Mouse (Mus musculus) CH12.LX (cell line): ENCODE measurements around the gene Ngp. TPM values are rescaled to one million over a fixed set of nuclear protein-coding genes. Genes with fewer than 3 reads are reported as not detected.

Experiments used
- DNase-seq: peaks from one replicate; pipeline ENCODE4 v3.0.0-alpha.2; 2013; ENCODE audit errors: extremely low read depth
- H3K27ac ChIP-seq: 2 replicates; pipeline ENCODE4 v1.5.1; 2012; ENCODE audit warnings: low read depth, mild to moderate bottlenecking, control low read depth, moderate library complexity; ENCODE audit not compliant: insufficient read depth
- H3K27me3 ChIP-seq: replicated peaks from 2 replicates; pipeline ENCODE3; 2012; ENCODE audit warnings: inconsistent platforms
- H3K36me3 ChIP-seq, 2 experiments: replicated peaks in 1 of 2; 2 replicates each; pipeline versions ENCODE3 to v1.6.1; 2012; ENCODE audit warnings: inconsistent platforms in 1 of 2, low read length in 1 of 2, mild to moderate bottlenecking in 1 of 2, mixed read lengths in 1 of 2, moderate library complexity in 1 of 2; ENCODE audit not compliant: control insufficient read depth in 1 of 2, insufficient read depth in 1 of 2
- H3K4me1 ChIP-seq, 2 experiments: 2 replicates each; pipeline ENCODE4 v1.6.1; 2012; ENCODE audit warnings: inconsistent platforms in 1 of 2, moderate library complexity in 1 of 2; ENCODE audit not compliant: insufficient read depth in 2 of 2, control insufficient read depth in 1 of 2
- H3K4me2 ChIP-seq: 2 replicates; pipeline ENCODE4 v1.6.1; 2012; ENCODE audit warnings: low read depth, mild to moderate bottlenecking, control low read depth; ENCODE audit not compliant: poor library complexity, insufficient read depth, severe bottlenecking
- H3K4me3 ChIP-seq, 3 experiments: fragments of 150-350 bp in 1 of 3; sonication (generic) in 1 of 3; replicated peaks in 1 of 3; 2 replicates each; pipeline versions ENCODE3 to v1.5.1; 2011 to 2012; ENCODE audit warnings: low read depth in 2 of 3, low read length in 2 of 3, mild to moderate bottlenecking in 2 of 3, moderate library complexity in 2 of 3, control low read depth in 1 of 3, improper control_type of control experiment in 1 of 3, inconsistent platforms in 1 of 3, mixed read lengths in 1 of 3; ENCODE audit not compliant: poor library complexity in 1 of 3
- H3K79me2 ChIP-seq: replicated peaks from 2 replicates; pipeline ENCODE4 v1.6.1; 2012; ENCODE audit warnings: mild to moderate bottlenecking, moderate library complexity; ENCODE audit not compliant: control insufficient read depth, poor library complexity, insufficient read depth, severe bottlenecking; ENCODE audit errors: extremely low read depth
- H3K9ac ChIP-seq: 2 replicates; pipeline ENCODE4 v1.6.1; 2012; ENCODE audit warnings: low read depth, mild to moderate bottlenecking, control low read depth, moderate library complexity; ENCODE audit not compliant: insufficient read depth
- H3K9me3 ChIP-seq: replicated peaks from 2 replicates; pipeline ENCODE3; 2012; ENCODE audit warnings: low read length, inconsistent platforms, mixed read lengths
- BHLHE40 ChIP-seq: IDR thresholded peaks from 2 replicates; pipeline ENCODE4 v1.6.1; 2011; ENCODE audit warnings: mild to moderate bottlenecking, low read depth, low read length, improper control_type of control experiment
- CHD1 ChIP-seq: IDR thresholded peaks from 2 replicates; pipeline ENCODE4 v1.6.1; 2012; ENCODE audit warnings: low read depth, low read length, improper control_type of control experiment, inconsistent platforms
- CHD2 ChIP-seq: IDR thresholded peaks from 2 replicates; pipeline ENCODE4 v1.6.1; 2011; ENCODE audit warnings: low read length, improper control_type of control experiment
- CTCF ChIP-seq, 2 experiments: IDR thresholded peaks in 1 of 2; conservative IDR thresholded peaks in 1 of 2; 2 replicates each; pipeline ENCODE4 v1.5.1; 2011 to 2012; ENCODE audit warnings: low read depth in 2 of 2, low read length in 2 of 2, improper control_type of control experiment in 1 of 2, inconsistent platforms in 1 of 2, mild to moderate bottlenecking in 1 of 2, moderate library complexity in 1 of 2
- E2F4 ChIP-seq: IDR thresholded peaks from 2 replicates; pipeline ENCODE4 v1.6.1; 2011; ENCODE audit warnings: low read depth, low read length, improper control_type of control experiment; ENCODE audit not compliant: insufficient replicate concordance
- ELF1 ChIP-seq: IDR thresholded peaks from 2 replicates; pipeline ENCODE4 v1.6.1; 2014; ENCODE audit warnings: low read depth, mild to moderate bottlenecking, inconsistent platforms, low read length, improper control_type of control experiment
- EP300 ChIP-seq: IDR thresholded peaks from 2 replicates; pipeline ENCODE4 v1.6.1; 2011; ENCODE audit warnings: low read length, improper control_type of control experiment
- ETS1 ChIP-seq: conservative IDR thresholded peaks from 2 replicates; pipeline ENCODE4 v1.6.1; 2012; ENCODE audit warnings: low read depth, mild to moderate bottlenecking, inconsistent platforms, low read length, improper control_type of control experiment, moderate library complexity
- GABPA ChIP-seq: IDR thresholded peaks from 2 replicates; pipeline ENCODE4 v1.6.1; 2012; ENCODE audit warnings: low read depth, low read length, improper control_type of control experiment, inconsistent platforms; ENCODE audit not compliant: insufficient replicate concordance
- HCFC1 ChIP-seq: IDR thresholded peaks from 2 replicates; pipeline ENCODE4 v1.6.1; 2012; ENCODE audit warnings: low read depth, mild to moderate bottlenecking, inconsistent platforms, low read length, improper control_type of control experiment
- JUN ChIP-seq: IDR thresholded peaks from 2 replicates; pipeline ENCODE4 v1.6.1; 2011; ENCODE audit warnings: low read depth, mild to moderate bottlenecking, low read length, improper control_type of control experiment, moderate library complexity; ENCODE audit not compliant: insufficient read depth
- JUND ChIP-seq: conservative IDR thresholded peaks from 2 replicates; pipeline ENCODE4 v1.6.1; 2011; ENCODE audit warnings: low read depth, low read length, improper control_type of control experiment
- KAT2A ChIP-seq: IDR thresholded peaks from 2 replicates; pipeline ENCODE4 v1.6.1; 2012; ENCODE audit warnings: low read length, improper control_type of control experiment, inconsistent platforms; ENCODE audit not compliant: insufficient replicate concordance
- MAFK ChIP-seq: IDR thresholded peaks from 2 replicates; pipeline ENCODE4 v1.6.1; 2011; ENCODE audit warnings: low read length, improper control_type of control experiment; ENCODE audit not compliant: insufficient replicate concordance
- MAX ChIP-seq: IDR thresholded peaks from 2 replicates; pipeline ENCODE4 v1.6.1; 2011; ENCODE audit warnings: low read length, improper control_type of control experiment
- MEF2A ChIP-seq: IDR thresholded peaks from 2 replicates; pipeline ENCODE4 v1.6.1; 2014; ENCODE audit warnings: low read depth, mild to moderate bottlenecking, inconsistent platforms, low read length, improper control_type of control experiment, borderline replicate concordance
- NELFE ChIP-seq: IDR thresholded peaks from 2 replicates; pipeline ENCODE4 v1.6.1; 2011; ENCODE audit warnings: low read depth, low read length, improper control_type of control experiment
- NRF1 ChIP-seq: IDR thresholded peaks from 2 replicates; pipeline ENCODE4 v1.6.1; 2014; ENCODE audit warnings: low read depth, mild to moderate bottlenecking, inconsistent platforms, low read length, improper control_type of control experiment, moderate library complexity
- PAX5 ChIP-seq: IDR thresholded peaks from 2 replicates; pipeline ENCODE4 v1.6.1; 2012; ENCODE audit warnings: low read length, inconsistent platforms, mixed read lengths
- POLR2A ChIP-seq: IDR thresholded peaks from 2 replicates; pipeline ENCODE4 v1.6.1; 2011; ENCODE audit warnings: low read depth, mild to moderate bottlenecking, improper control_type of control experiment, low read length
- RAD21 ChIP-seq: IDR thresholded peaks from 2 replicates; pipeline ENCODE4 v1.6.1; 2011; ENCODE audit warnings: low read depth, mild to moderate bottlenecking, low read length, improper control_type of control experiment, moderate library complexity
- SIN3A ChIP-seq: IDR thresholded peaks from 2 replicates; pipeline ENCODE4 v1.6.1; 2012; ENCODE audit warnings: low read length, improper control_type of control experiment, inconsistent platforms
- SMC3 ChIP-seq: IDR thresholded peaks from 2 replicates; pipeline ENCODE4 v1.6.1; 2011; ENCODE audit warnings: low read depth, low read length, improper control_type of control experiment
- TBP ChIP-seq: conservative IDR thresholded peaks from 2 replicates; pipeline ENCODE4 v1.6.1; 2011; ENCODE audit warnings: low read depth, low read length, improper control_type of control experiment
- TCF12 ChIP-seq: IDR thresholded peaks from 2 replicates; pipeline ENCODE4 v1.6.1; 2014; ENCODE audit warnings: low read depth, mild to moderate bottlenecking, inconsistent platforms, low read length, improper control_type of control experiment
- UBTF ChIP-seq: IDR thresholded peaks from 2 replicates; pipeline ENCODE4 v1.6.1; 2012; ENCODE audit warnings: low read depth, mild to moderate bottlenecking, inconsistent platforms, low read length, improper control_type of control experiment, moderate library complexity
- USF1 ChIP-seq: IDR thresholded peaks from 2 replicates; pipeline ENCODE4 v1.6.1; 2014; ENCODE audit warnings: low read depth, mild to moderate bottlenecking, inconsistent platforms, low read length, improper control_type of control experiment
- USF2 ChIP-seq: conservative IDR thresholded peaks from 2 replicates; pipeline ENCODE4 v1.6.1; 2011; ENCODE audit warnings: low read depth, low read length, improper control_type of control experiment
- ZC3H11A ChIP-seq: IDR thresholded peaks from 2 replicates; pipeline ENCODE4 v1.6.1; 2012; ENCODE audit warnings: low read depth, mild to moderate bottlenecking, inconsistent platforms, low read length, improper control_type of control experiment
- ZKSCAN1 ChIP-seq: IDR thresholded peaks from 2 replicates; pipeline ENCODE4 v1.6.1; 2012; ENCODE audit warnings: low read depth, inconsistent platforms, low read length, improper control_type of control experiment, borderline replicate concordance
- ZMIZ1 ChIP-seq: IDR thresholded peaks from 2 replicates; pipeline ENCODE4 v1.6.1; 2012; ENCODE audit warnings: low read depth, mild to moderate bottlenecking, inconsistent platforms, low read length, improper control_type of control experiment
- ZNF384 ChIP-seq: IDR thresholded peaks from 2 replicates; pipeline ENCODE4 v1.6.1; 2012; ENCODE audit warnings: low read depth, low read length, improper control_type of control experiment, inconsistent platforms
- dilution Hi-C: fragments of 300-500 bp; cut with MboI; formaldehyde crosslinking; loops from 2 replicates; pipeline ENCODE4 v1.14.3; 2020; ENCODE audit warnings: low sequenced_read_pairs; ENCODE audit not compliant: extremely low pct_unique_long_range_greater_than_20kb, extremely low pct_ligation_motif_present
- in situ Hi-C: fragments of 300-500 bp; cut with MboI; formaldehyde crosslinking; loops from 3 replicates; pipeline ENCODE4 v1.14.3; 2019; ENCODE audit warnings: low sequenced_read_pairs, low pct_ligation_motif_present, low pct_unique_long_range_greater_than_20kb, mixed read lengths
- polyA plus RNA-seq: library from polyadenylated mRNA; unstranded; fragments of >175 nt; gene quantifications from 2 replicates; pipeline ENCODE4 v1.2.1, GENCODE M21; 2012; ENCODE audit warnings: low read depth; ENCODE audit not compliant: insufficient read length
- total RNA-seq, 2 experiments: library from RNA; depleted of rRNA; stranded (reverse); fragments of 300-350 nt in 1 of 2; fragments of >200 nt in 1 of 2; gene quantifications; 2 replicates each; pipeline ENCODE4 v1.2.3; 2012 to 2014

Ngp gene
- total and polyA plus RNA-seq, 3 experiments: not detected

DNA sequence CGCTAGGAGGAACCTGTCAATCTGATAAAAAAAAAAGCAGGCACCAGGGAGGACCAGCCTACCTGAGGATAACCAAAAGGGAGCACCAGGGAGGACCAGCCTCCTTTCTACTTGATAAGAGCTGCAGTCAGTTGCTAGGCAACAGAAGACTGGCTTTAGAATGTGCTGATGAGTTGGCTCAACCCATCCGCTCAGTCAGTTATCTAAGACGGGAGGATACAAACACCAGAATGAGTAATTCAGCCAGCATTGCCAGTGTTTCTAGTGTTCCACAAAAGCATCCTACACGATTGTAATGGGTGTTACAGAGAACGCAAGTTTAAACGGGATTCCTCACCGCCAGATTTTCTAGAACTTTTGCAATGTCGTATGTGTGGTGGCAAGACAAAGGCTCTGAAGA, 11.7 kb downstream of the Ngp start:
- H3K27me3 ChIP-seq: no peaks in the 10 kb centered on the region
- in situ Hi-C loops: no loop called here
- peaks cover 26 to 49% of the 10 kb centered on the region in 2 experiments for H3K4me1 ChIP-seq
- H3K4me3 ChIP-seq: no peak overlapping the region
- H3K79me2 ChIP-seq: no peaks in the 10 kb centered on the region
- no peak overlapping the region for H3K4me2 ChIP-seq
- peaks cover 25 to 75% of the 10 kb centered on the region in 2 experiments for H3K36me3 ChIP-seq
- no peak for DNase-seq
- H3K9ac ChIP-seq: no peak overlapping the region
- H3K9me3 ChIP-seq: no peaks in the 10 kb centered on the region
- no peak for TF ChIP-seq EP300
- TF ChIP-seq ZMIZ1: no peak
- no peak for TF ChIP-seq POLR2A
- TF ChIP-seq TCF12: no peak
- TF ChIP-seq E2F4: no peak
- dilution Hi-C loops: no loop called here
- no peak overlapping the region for H3K27ac ChIP-seq

DNA sequence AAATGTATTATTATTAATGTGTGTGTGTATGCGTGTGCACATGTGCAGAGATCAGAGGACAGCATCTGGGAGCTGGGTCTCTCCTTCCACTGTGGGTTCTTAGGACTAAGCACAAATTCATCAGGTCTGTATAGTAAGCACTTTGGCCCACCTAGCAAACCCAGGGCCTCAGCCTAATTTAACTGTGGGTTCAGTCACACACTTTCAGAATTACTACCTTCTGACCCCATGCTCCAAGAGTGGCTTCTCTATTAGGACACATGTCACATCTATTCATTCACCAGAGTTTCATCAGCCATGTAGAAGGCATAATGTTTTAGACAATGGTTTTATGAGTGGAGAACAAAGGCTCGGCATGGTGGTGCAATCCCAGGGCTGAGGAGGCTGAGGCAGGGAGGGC, 13.5 kb downstream of the Ngp start:
- Histone ChIP-seq H3K79me2 (no peaks in the 10 kb centered on the region), H3K9ac (peak overlapping the region; percentile 51; the same call in 1 of the 2 replicates), H3K4me3 (no peak overlapping the region), H3K4me1 (peaks cover 26 to 67% of the 10 kb centered on the region in 2 experiments), H3K36me3 (peaks cover 24 to 70% of the 10 kb centered on the region in 2 experiments), H3K27me3 (no peaks in the 10 kb centered on the region), H3K9me3 (no peaks in the 10 kb centered on the region), H3K27ac (peak overlapping the region; percentile 80; the same call in 1 of the 2 replicates), H3K4me2 (peak overlapping the region; percentile 41; the same call in 1 of the 2 replicates)
- in situ Hi-C loops (no loop called here), dilution Hi-C loops (no loop called here)
- DNase-seq: peak; percentile 79
- no peak; the same call in 1 of the 2 replicates for TF ChIP-seq SMC3
- no peak; the same call in 1 of the 2 replicates for TF ChIP-seq RAD21
- TF ChIP-seq HCFC1: no peak
- TF ChIP-seq KAT2A: 0 out of 2 replicates have a peak, but pooled peaks have one; percentile 47
- peak; percentile 47 for TF ChIP-seq ZNF384
- peak; percentile 17; the same call in 1 of the 2 replicates for TF ChIP-seq POLR2A
- peak; percentile 43; the same call in 1 of the 2 replicates for TF ChIP-seq NELFE
- peak; percentile 82 for TF ChIP-seq MAFK
- no peak for TF ChIP-seq CTCF (conservative IDR thresholded peaks at IDR 0.05 in 1 of 2, IDR thresholded peaks at IDR 0.05 in 1 of 2; ENCODE audit: low read depth in 2 of 2, low read length in 2 of 2)
- TF ChIP-seq NRF1: peak; percentile 38; the same call in 1 of the 2 replicates
- peak; percentile 77 for TF ChIP-seq SIN3A
- peak; percentile 97 for TF ChIP-seq EP300
- no peak for TF ChIP-seq UBTF
- peak; percentile 80 for TF ChIP-seq BHLHE40
- peak; percentile 46; the same call in 1 of the 2 replicates for TF ChIP-seq TBP
- TF ChIP-seq USF2: no peak
- TF ChIP-seq TCF12: peak; percentile 88
- no peak for TF ChIP-seq ELF1
- TF ChIP-seq GABPA: no peak
- no peak for TF ChIP-seq E2F4
- no peak for TF ChIP-seq ZKSCAN1
- peak; percentile 85 for TF ChIP-seq JUN
- no peak for TF ChIP-seq ZC3H11A
- no peak for TF ChIP-seq PAX5
- peak; percentile 86 for TF ChIP-seq ETS1
- peak; percentile 55; the same call in 1 of the 2 replicates for TF ChIP-seq ZMIZ1
- peak; percentile 93 for TF ChIP-seq MEF2A
- peak; percentile 88 for TF ChIP-seq JUND
- peak; percentile 74 for TF ChIP-seq CHD2
- peak; percentile 87 for TF ChIP-seq MAX
- TF ChIP-seq USF1: no peak
- peak; percentile 31; the same call in 1 of the 2 replicates for TF ChIP-seq CHD1
